Mouse (Mus musculus) G1E (cell line): ENCODE data around the gene Actr6. TPM values are rescaled to one million over a fixed set of nuclear protein-coding genes. Genes with fewer than 3 reads are reported as not detected.

Source experiments
- ATAC-seq: 2 replicates; pipeline ENCODE4 v1.8.0; 2016; ENCODE audit warnings: mild to moderate bottlenecking; ENCODE audit not compliant: insufficient number of reproducible peaks, poor library complexity, low FRiP score, severe bottlenecking; ENCODE audit errors: extremely low read depth
- DNase-seq: peaks from one replicate; pipeline ENCODE4 v3.0.0; 2012; ENCODE audit warnings: low spot score
- H3K27me3 ChIP-seq: 2 replicates; pipeline ENCODE4 v1.6.1; 2012; ENCODE audit warnings: mild to moderate bottlenecking, low read length, inconsistent platforms; ENCODE audit not compliant: insufficient read depth
- H3K36me3 ChIP-seq: replicated peaks from 2 replicates; pipeline ENCODE3; 2012; ENCODE audit warnings: mild to moderate bottlenecking, inconsistent platforms
- H3K4me1 ChIP-seq: 2 replicates; pipeline ENCODE4 v1.6.1; 2012; ENCODE audit warnings: low read depth, low read length, inconsistent platforms, mixed read lengths; ENCODE audit not compliant: insufficient read depth
- H3K4me3 ChIP-seq: 2 replicates; pipeline ENCODE4 v1.5.1; 2012; ENCODE audit warnings: low read depth, mild to moderate bottlenecking, inconsistent platforms, low read length, moderate library complexity, mixed read lengths
- H3K9me3 ChIP-seq: replicated peaks from 2 replicates; pipeline ENCODE4 v1.6.1; 2012; ENCODE audit warnings: inconsistent platforms
- CTCF ChIP-seq: IDR thresholded peaks from 2 replicates; pipeline ENCODE4 v1.5.1; 2012; ENCODE audit warnings: low read depth, low read length, inconsistent platforms, mixed read lengths
- GATA1 ChIP-seq: IDR thresholded peaks from 2 replicates; pipeline ENCODE4 v1.6.1; 2012; ENCODE audit warnings: borderline replicate concordance, low read length, inconsistent platforms, mixed read lengths
- GATA2 ChIP-seq: IDR thresholded peaks from 2 replicates; pipeline ENCODE4 v1.6.1; 2012; ENCODE audit warnings: low read depth, low read length, inconsistent platforms, borderline replicate concordance
- POLR2AphosphoS5 ChIP-seq: IDR thresholded peaks from 2 replicates; pipeline ENCODE4 v1.6.1; 2012; ENCODE audit warnings: low read depth, low read length, inconsistent platforms; ENCODE audit not compliant: insufficient replicate concordance
- TAL1 ChIP-seq: conservative IDR thresholded peaks from 2 replicates; pipeline ENCODE4 v1.6.1; 2012; ENCODE audit warnings: low read depth, low read length, inconsistent platforms, mixed read lengths
- polyA plus RNA-seq: library from polyadenylated mRNA; stranded (reverse); fragments of >175 nt; gene quantifications from 2 replicates; pipeline ENCODE4 v1.2.3, GENCODE M21; 2012
- total RNA-seq, 2 experiments: library from RNA; stranded (forward) in 1 of 2; stranded (reverse) in 1 of 2; fragments of 200-1000 nt in 1 of 2; fragments of >200 nt in 1 of 2; fragmentation: Nextera tagmentation in 1 of 2; gene quantifications; 2 replicates each; pipeline ENCODE4 v1.2.3; 2014 to 2017

Actr6 gene
- total and polyA plus RNA-seq, 3 experiments: 0.60 to 26.4 (median 18.9) TPM

DNA sequence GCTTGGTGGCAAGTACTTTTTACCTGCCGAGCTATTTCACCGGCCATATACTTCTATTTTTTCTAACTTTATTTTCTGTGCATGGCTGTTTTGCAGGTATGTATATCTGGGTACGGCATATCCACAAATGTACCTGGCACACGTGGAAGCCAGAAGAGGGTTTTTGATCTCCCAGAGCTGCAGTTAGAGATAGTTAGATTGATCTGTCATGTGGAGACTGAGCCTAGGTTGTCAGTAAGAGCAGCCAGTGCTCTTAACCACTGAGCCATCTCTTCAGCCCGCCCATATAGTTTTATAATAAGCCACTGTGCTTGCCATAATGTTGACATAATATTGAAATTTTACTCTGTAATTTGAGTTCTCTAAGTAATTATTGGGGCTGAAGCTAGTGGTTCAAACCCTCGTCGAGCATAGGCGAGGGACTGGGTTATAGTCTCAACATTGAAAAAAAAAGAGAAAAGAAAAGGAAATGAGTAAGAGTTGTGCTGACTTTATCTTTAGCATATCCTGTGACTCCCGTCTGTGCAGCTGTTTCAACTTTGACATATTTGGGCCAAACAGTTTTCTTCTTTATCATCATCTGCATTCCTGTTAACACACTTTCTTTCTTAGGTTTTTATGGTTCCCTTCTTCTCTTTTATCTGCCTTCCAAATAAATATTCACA is 32.5 kb upstream of the Actr6 start:
- no peak for TF ChIP-seq TAL1
- TF ChIP-seq GATA1: no peak
- TF ChIP-seq CTCF: no peak
- no peak for TF ChIP-seq POLR2AphosphoS5
- no peak for TF ChIP-seq GATA2
- no peaks in the 10 kb centered on the region; the same call in 1 of the 2 replicates for H3K4me1 ChIP-seq
- no peak for DNase-seq
- H3K4me3 ChIP-seq: no peak overlapping the region
- ATAC-seq: peak; percentile 22; the same call in 1 of the 2 replicates
- H3K27me3 ChIP-seq: no peaks in the 10 kb centered on the region
- H3K9me3 ChIP-seq: no peaks in the 10 kb centered on the region
- H3K36me3 ChIP-seq: peaks cover 2% of the 10 kb centered on the region

DNA sequence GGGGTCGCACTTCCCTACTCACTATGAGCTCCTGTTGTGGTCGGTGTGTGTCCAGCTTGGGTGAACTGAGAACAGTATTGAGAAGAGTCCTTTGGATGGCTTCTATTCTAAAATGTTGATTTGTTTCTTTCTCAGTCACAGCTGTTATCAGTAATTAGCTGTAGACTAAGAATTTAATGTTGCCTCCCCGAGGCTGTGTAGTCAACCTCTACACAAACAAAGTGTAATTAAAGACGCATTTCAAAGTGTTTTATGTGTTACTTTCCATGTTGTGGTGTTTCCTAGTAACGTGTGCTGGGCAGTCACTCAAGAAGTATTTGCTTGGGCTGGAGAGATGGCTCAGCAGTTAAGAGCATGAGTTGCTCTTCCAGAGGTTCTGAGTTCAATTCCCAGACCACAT is 28.7 kb upstream of the Actr6 start:
- Histone ChIP-seq H3K9me3 (no peaks in the 10 kb centered on the region), H3K27me3 (no peaks in the 10 kb centered on the region), H3K4me1 (no peaks in the 10 kb centered on the region; the same call in 1 of the 2 replicates), H3K4me3 (no peak overlapping the region), H3K36me3 (peaks cover 19% of the 10 kb centered on the region)
- DNase-seq (no peak), ATAC-seq (no peak)
- TF ChIP-seq GATA1 (no peak), TAL1 (no peak), GATA2 (no peak), CTCF (no peak), POLR2AphosphoS5 (no peak)

DNA sequence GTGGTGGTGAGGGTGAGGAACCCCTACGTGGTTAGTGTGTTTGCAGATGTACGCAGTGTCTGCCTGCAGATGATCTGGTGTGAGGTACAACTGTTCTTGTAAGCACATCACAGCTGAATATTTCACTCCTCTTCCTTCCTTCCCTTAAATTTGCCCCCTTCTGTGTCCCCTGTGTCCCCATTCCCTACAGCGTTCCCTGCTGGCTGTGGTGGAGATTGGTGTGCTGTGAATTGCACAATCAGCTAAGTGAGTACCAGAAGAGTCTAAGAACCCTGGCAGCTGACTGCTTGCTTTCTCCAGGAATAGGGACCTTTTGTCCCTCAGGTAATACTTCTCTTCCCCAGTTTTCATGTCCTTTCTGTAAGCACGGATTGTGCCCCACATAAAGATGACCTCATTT is 23.1 kb upstream of the Actr6 start:
- Histone ChIP-seq H3K36me3 (peaks cover 25% of the 10 kb centered on the region), H3K27me3 (no peaks in the 10 kb centered on the region), H3K9me3 (no peaks in the 10 kb centered on the region), H3K4me3 (no peak overlapping the region), H3K4me1 (peaks cover 3% of the 10 kb centered on the region; the same call in 1 of the 2 replicates)
- TF ChIP-seq POLR2AphosphoS5 (no peak), GATA1 (no peak), TAL1 (no peak), GATA2 (no peak), CTCF (no peak)
- no peak for DNase-seq
- ATAC-seq: no peak

DNA sequence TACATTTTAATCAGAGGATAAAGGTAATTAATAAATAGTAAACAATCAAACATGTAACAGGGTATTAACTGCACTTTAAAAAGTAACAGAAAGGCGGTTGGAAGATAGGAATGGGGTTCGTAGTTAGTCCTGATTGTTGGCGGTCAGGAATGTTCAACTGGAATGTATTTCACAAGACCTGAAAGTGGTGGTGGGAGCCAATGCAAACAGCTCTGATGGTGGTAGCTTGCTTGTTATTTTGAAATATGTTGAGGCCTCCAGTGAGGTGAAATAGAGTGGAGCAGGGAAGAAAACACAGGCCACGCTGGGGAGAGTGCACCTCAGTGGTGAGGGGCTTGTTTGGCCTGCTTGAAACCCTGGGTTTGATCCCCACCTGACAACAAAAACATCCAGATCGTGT is 19.0 kb upstream of the Actr6 start:
- ATAC-seq (no peak), DNase-seq (no peak)
- no peaks in the 10 kb centered on the region for H3K27me3 ChIP-seq
- TF ChIP-seq POLR2AphosphoS5: no peak
- TF ChIP-seq CTCF: no peak
- TF ChIP-seq GATA1: no peak
- H3K4me1 ChIP-seq: peaks cover 13% of the 10 kb centered on the region
- peaks cover 12% of the 10 kb centered on the region for H3K36me3 ChIP-seq
- H3K9me3 ChIP-seq: no peaks in the 10 kb centered on the region
- no peak overlapping the region for H3K4me3 ChIP-seq

DNA sequence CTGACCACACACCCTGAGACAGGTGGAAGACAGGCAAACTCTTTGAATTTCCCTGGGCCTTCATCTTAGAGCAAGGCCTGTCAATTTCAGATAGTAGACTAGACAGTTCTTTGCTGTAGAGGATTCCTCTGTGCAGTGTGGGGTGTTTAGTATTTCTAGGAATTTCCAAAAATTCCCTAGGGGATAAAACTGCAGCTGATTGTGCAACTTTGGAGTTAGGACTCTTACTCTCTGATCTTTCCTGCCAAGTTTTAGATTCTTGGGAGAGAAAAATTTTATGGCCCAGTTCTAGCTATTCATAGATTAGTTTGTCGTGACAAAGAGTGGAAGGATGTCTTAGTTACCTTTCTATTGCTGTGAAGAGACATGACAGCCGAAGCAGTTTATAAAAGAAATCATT is 16.5 kb upstream of the Actr6 start:
- Histone ChIP-seq H3K4me3 (no peak overlapping the region), H3K9me3 (no peaks in the 10 kb centered on the region), H3K4me1 (peaks cover 19% of the 10 kb centered on the region), H3K36me3 (peaks cover 8% of the 10 kb centered on the region), H3K27me3 (no peaks in the 10 kb centered on the region)
- ATAC-seq: no peak
- no peak for DNase-seq
- TF ChIP-seq GATA1 (no peak), POLR2AphosphoS5 (no peak), CTCF (no peak), TAL1 (no peak), GATA2 (no peak)

DNA sequence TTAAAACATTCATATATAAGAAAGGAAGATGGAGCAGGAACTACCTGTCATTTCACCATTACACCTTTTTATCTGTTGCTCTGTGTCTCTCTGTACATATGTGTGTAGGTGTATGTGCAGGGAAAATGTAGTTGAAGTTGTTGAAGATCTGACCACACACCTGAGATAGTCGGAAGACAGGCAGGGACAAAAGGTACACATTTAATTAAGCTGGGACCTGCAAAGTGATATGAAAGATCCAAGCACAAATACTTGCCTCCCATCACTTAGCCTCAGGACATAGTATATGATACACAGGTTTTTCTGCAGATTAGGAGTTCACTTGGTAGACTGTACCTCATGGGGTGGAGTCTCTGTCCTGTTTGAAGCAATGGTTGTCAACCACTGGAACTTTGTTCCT is 15.8 kb upstream of the Actr6 start:
- no peak for ATAC-seq
- no peak for DNase-seq
- peaks cover 8% of the 10 kb centered on the region for H3K36me3 ChIP-seq
- peaks cover 25% of the 10 kb centered on the region for H3K4me1 ChIP-seq
- TF ChIP-seq TAL1 (no peak), GATA2 (no peak), CTCF (no peak), GATA1 (no peak), POLR2AphosphoS5 (no peak)
- H3K9me3 ChIP-seq: no peaks in the 10 kb centered on the region
- H3K4me3 ChIP-seq: no peak overlapping the region
- no peaks in the 10 kb centered on the region for H3K27me3 ChIP-seq
